Mouse (Mus musculus): ENCODE data around the gene Dcaf6. TPM values are rescaled to one million over a fixed set of nuclear protein-coding genes. Genes with fewer than 3 reads are reported as not detected.

Gene Dcaf6
- polyA plus RNA-seq (2014; fragmentation: Illumina TruSeq; extraction: RNeasy Lipid Tissue Mini Kit (QIAGEN cat#74804); ENCODE audit: low read depth, low replicate concordance): 48.2 TPM

GRCm38 (mm10) chr1:165460360-165460800 is at the start of gene Dcaf6, which contains the start of gene Mpc2:
Gene Dcaf6, minus strand, starts transcription at chr1:165460475.
Gene Mpc2, plus strand, starts transcription at chr1:165460637.

GRCm38 (mm10) chr1:165484688-165485233 is 24.5 kb upstream of the Dcaf6 start, which contains the start of gene Adcy10:
Gene Adcy10, plus strand, starts transcription at chr1:165485183.

DNA sequence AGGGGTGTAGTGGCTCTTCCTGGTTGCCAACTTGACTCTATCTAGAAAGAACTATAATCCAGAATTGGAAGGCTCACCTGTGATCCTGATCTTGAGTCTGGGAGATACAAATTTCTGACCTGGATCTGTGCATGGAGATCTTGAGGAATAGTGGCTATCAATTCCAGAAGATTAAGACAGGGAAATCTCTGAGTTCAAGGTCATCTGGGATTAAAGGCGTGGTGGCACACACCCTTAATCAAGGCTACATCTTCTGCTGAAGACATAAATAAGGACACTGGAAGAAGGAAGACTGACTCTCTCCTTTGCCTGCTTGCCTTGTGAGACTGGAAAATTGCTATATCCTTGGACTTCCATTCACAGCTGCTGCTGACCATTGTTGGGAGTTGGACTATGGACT is 164.8 kb downstream of the Dcaf6 start, which contains the start of gene Gpr161:
Gpr161 (plus strand) TSS at position 301 of the 400 bp plus-strand sequence.

Other genes starting within 250 kb of the Dcaf6 start
- 44.8 TPM for gene Tiprl, start 223.5 kb downstream of the Dcaf6 start, polyA plus RNA-seq (2014; fragmentation: Illumina TruSeq; extraction: RNeasy Lipid Tissue Mini Kit (QIAGEN cat#74804); ENCODE audit: low read depth, low replicate concordance)
- 0.05 TPM for gene Gpr161, start 164.7 kb downstream of the Dcaf6 start, polyA plus RNA-seq (2014; fragmentation: Illumina TruSeq; extraction: RNeasy Lipid Tissue Mini Kit (QIAGEN cat#74804); ENCODE audit: low read depth, low replicate concordance)
- gene Mpc2, start 162 bp upstream of the Dcaf6 start, polyA plus RNA-seq (2014; fragmentation: Illumina TruSeq; extraction: RNeasy Lipid Tissue Mini Kit (QIAGEN cat#74804); ENCODE audit: low read depth, low replicate concordance): 1,118 TPM
- gene Adcy10, start 24.7 kb upstream of the Dcaf6 start, polyA plus RNA-seq (2014; fragmentation: Illumina TruSeq; extraction: RNeasy Lipid Tissue Mini Kit (QIAGEN cat#74804); ENCODE audit: low read depth, low replicate concordance): not detected
- 5.2 TPM for gene Mpzl1, start 174.1 kb upstream of the Dcaf6 start, polyA plus RNA-seq (2014; fragmentation: Illumina TruSeq; extraction: RNeasy Lipid Tissue Mini Kit (QIAGEN cat#74804); ENCODE audit: low read depth, low replicate concordance)
- gene Rcsd1, start 249.3 kb upstream of the Dcaf6 start, polyA plus RNA-seq (2014; fragmentation: Illumina TruSeq; extraction: RNeasy Lipid Tissue Mini Kit (QIAGEN cat#74804); ENCODE audit: low read depth, low replicate concordance): 2.1 TPM

Data from liver, adult 10 weeks (tissue).